ENCODE assay signal across 9 mouse cellular contexts in genomic region chr7:65902471-65903180, GRCm38 (mm10). TPM values are rescaled to one million over a fixed set of nuclear protein-coding genes. Genes with fewer than 3 reads are reported as not detected.
DNase-seq lines count a peak whose midpoint lies in the region; ATAC-seq and TF ChIP-seq lines count a peak whose summit lies in the region.
"Had no signal": no experiment of that assay in that cellular context is flagged by ENCODE, and none has a peak within 500 bp of the region (broad histone marks: within the 10 kb centered on the region; RNA-seq: fewer than 3 reads in every experiment).

No protein-coding gene starts in this region.

- no peak overlapping the region for H3K4me2 ChIP-seq in midbrain, embryonic 11.5 days
- no peak overlapping the region for H3K4me2 ChIP-seq in midbrain, embryonic 15.5 days
- no peak overlapping the region for H3K4me2 ChIP-seq in liver, embryonic 14.5 days (ENCODE audit: low read depth)

- H3K9me3 ChIP-seq in midbrain, embryonic 11.5 days (ENCODE audit: control insufficient read depth, low read length): no peaks in the 10 kb centered on the region
- no peaks in the 10 kb centered on the region for H3K9me3 ChIP-seq in midbrain, embryonic 15.5 days
- H3K9me3 ChIP-seq in liver, embryonic 14.5 days (ENCODE audit: control insufficient read depth, low read length): no peaks in the 10 kb centered on the region

- peaks cover 4% of the 10 kb centered on the region; the same call in 1 of the 2 replicates for H3K4me1 ChIP-seq in midbrain, embryonic 11.5 days (ENCODE audit: control insufficient read depth, insufficient read depth, low read length)
- no peaks in the 10 kb centered on the region; the same call in 1 of the 2 replicates for H3K4me1 ChIP-seq in midbrain, embryonic 15.5 days
- 0 out of 4 replicates have a peak, but pooled peaks cover 0 to 11% of the 10 kb centered on the region in 2 experiments for H3K4me1 ChIP-seq in liver, embryonic 14.5 days (replicated peaks; ENCODE audit: control insufficient read depth in 2 of 2, insufficient read depth in 2 of 2, low read length in 1 of 2)

- WGBS in midbrain, embryonic 11.5 days: 48% methylated on average over 13 of the region's 13 CpGs
- 42% methylated on average over 13 of the region's 13 CpGs for WGBS in midbrain, embryonic 15.5 days
- WGBS in liver, embryonic 14.5 days (ENCODE audit: insufficient replicate concordance): 41% methylated on average over 13 of the region's 13 CpGs

- intact Hi-C loops in heart, postnatal 14 days (cut with DNase I): loop anchor here (5.0 kb wide), 1 partner anchor 40 kb away; the partner anchor contains the start of gene Pcsk6

- no peak overlapping the region for H3K4me3 ChIP-seq in midbrain, embryonic 11.5 days (ENCODE audit: low read depth, low read length)
- no peak overlapping the region for H3K4me3 ChIP-seq in midbrain, embryonic 15.5 days
- H3K4me3 ChIP-seq in liver, embryonic 14.5 days (ENCODE audit: insufficient read depth in 1 of 2, low read depth in 2 of 2, low read length in 2 of 2): no peak overlapping the region
- H3K4me3 ChIP-seq: erythroblast, embryonic 14.5 days had no signal

- no peak overlapping the region for H3K9ac ChIP-seq in midbrain, embryonic 11.5 days (ENCODE audit: low read length)
- H3K9ac ChIP-seq in midbrain, embryonic 15.5 days: no peak overlapping the region
- H3K9ac ChIP-seq in liver, embryonic 14.5 days (replicated peaks): no peak overlapping the region

- no peak for TF ChIP-seq EP300 in liver, embryonic 14.5 days (IDR thresholded peaks at IDR 0.05; ENCODE audit: low read depth)

- TF ChIP-seq CTCF in liver, embryonic 14.5 days (IDR thresholded peaks at IDR 0.05; ENCODE audit: low read depth): no peak

- no peaks in the 10 kb centered on the region for H3K27me3 ChIP-seq in midbrain, embryonic 11.5 days (ENCODE audit: control insufficient read depth, insufficient read depth, low read length)
- no peaks in the 10 kb centered on the region for H3K27me3 ChIP-seq in midbrain, embryonic 15.5 days (replicated peaks)
- H3K27me3 ChIP-seq in liver, embryonic 14.5 days (ENCODE audit: control insufficient read depth, insufficient read depth, low read length): no peaks in the 10 kb centered on the region

- ATAC-seq in midbrain, embryonic 11.5 days (ENCODE audit: low FRiP score): no peak
- ATAC-seq in midbrain, embryonic 15.5 days (replicated peaks): no peak
- ATAC-seq in frontal cortex, adult (ENCODE audit: low TSS enrichment): peak; percentile 90
- ATAC-seq in liver, embryonic 14.5 days (ENCODE audit: insufficient read depth): peak; percentile 41; the same call in 1 of the 2 replicates

- DNase-seq in midbrain, embryonic 11.5 days (ENCODE audit: low spot score, missing footprints): peak; percentile 86
- DNase-seq in heart, postnatal 14 days: peak; percentile 68 to 76
- DNase-seq in layer of hippocampus, adult 11-12 months (ENCODE audit: low spot score): peak; percentile 19
- no peak for DNase-seq in liver, embryonic 14.5 days (ENCODE audit: low read depth in 3 of 3, low spot score in 3 of 3)
- DNase-seq in ovary, postnatal 14 days (ENCODE audit: low spot score): peak; percentile 53
- DNase-seq in c-Kit-positive CD71-positive TER-119-positive erythroid progenitor cells, embryonic 14.5 days (ENCODE audit: low spot score): no peak

- H3K27ac ChIP-seq in midbrain, embryonic 11.5 days (ENCODE audit: low read depth, low read length): no peak overlapping the region
- no peak overlapping the region for H3K27ac ChIP-seq in midbrain, embryonic 15.5 days
- H3K27ac ChIP-seq in liver, embryonic 14.5 days: no peak overlapping the region

- H3K36me3 ChIP-seq in midbrain, embryonic 11.5 days (ENCODE audit: control insufficient read depth, insufficient read depth, low read length): no peaks in the 10 kb centered on the region
- no peaks in the 10 kb centered on the region for H3K36me3 ChIP-seq in midbrain, embryonic 15.5 days (replicated peaks)
- H3K36me3 ChIP-seq in liver, embryonic 14.5 days (replicated peaks; ENCODE audit: control insufficient read depth, insufficient read depth, low read depth): no peaks in the 10 kb centered on the region

RNA-seq across cellular contexts. Expression of gene Pcsk6, which starts 41.1 kb away (rescaled TPM):
- 0.69 and 0.85 TPM in 2 replicates for polyA plus RNA-seq in midbrain, embryonic 11.5 days (2014; fragmentation: Nextera tagmentation; extraction: Ambion mirVana)
- 1.1 TPM in 2 replicates for polyA plus RNA-seq in midbrain, embryonic 15.5 days (2015; fragmentation: Nextera tagmentation; extraction: Ambion mirVana)
- 10 to 100 TPM; 62.8 to 69.7 TPM for total RNA-seq in heart, postnatal 14 days (2021)
- polyA plus RNA-seq in liver, embryonic 14.5 days (2012; rRNA removed): 1.2 and 1.5 TPM in 2 replicates
- polyA plus RNA-seq in liver, embryonic 14.5 days (2014; fragmentation: Nextera tagmentation; extraction: Ambion mirVana): 0.57 and 0.88 TPM in 2 replicates

Comparison
In these comparisons a context has a peak if more than half of its experiments do, and no peak if none do; other contexts are left out.
1. ATAC-seq: peak in frontal cortex, adult (single experiment) and liver, embryonic 14.5 days (single experiment); none in midbrain, embryonic 11.5 days (single experiment) and midbrain, embryonic 15.5 days (single experiment).
2. DNase-seq: peak in midbrain, embryonic 11.5 days (single experiment), heart, postnatal 14 days (2 of 2), layer of hippocampus, adult 11-12 months (single experiment) and ovary, postnatal 14 days (single experiment); none in liver, embryonic 14.5 days (0 of 3) and c-Kit-positive CD71-positive TER-119-positive erythroid progenitor cells, embryonic 14.5 days (single experiment).